Mouse (Mus musculus): ENCODE data around the gene Fancd2.

The Fancd2 gene

GRCm38 (mm10) chr6:113522310-113522709 lies 9.2 kb upstream of the Fancd2 start:
- DNase-seq (ENCODE audit: low read depth, low spot score): no peak

- DNase-seq (ENCODE audit: low read depth, low spot score): no peak
These were observed 8.1 kb upstream of the Fancd2 start for GRCm38 (mm10) chr6:113523420-113523819.

GRCm38 (mm10) chr6:113531840-113532404 lies 440 bp downstream of the Fancd2 start:
- no peak for DNase-seq (ENCODE audit: low read depth, low spot score)

- no peak for DNase-seq (ENCODE audit: low read depth, low spot score)
These were observed 3.4 kb downstream of the Fancd2 start for GRCm38 (mm10) chr6:113534886-113535285.

GRCm38 (mm10) chr6:113541610-113542009 lies 10.1 kb downstream of the Fancd2 start:
- no peak for DNase-seq (ENCODE audit: low read depth, low spot score)

GRCm38 (mm10) chr6:113543906-113544481 lies 12.5 kb downstream of the Fancd2 start:
- DNase-seq (ENCODE audit: low read depth, low spot score): no peak

GRCm38 (mm10) chr6:113559736-113560135 lies 28.3 kb downstream of the Fancd2 start:
- DNase-seq (ENCODE audit: low read depth, low spot score): peak; percentile 59

- DNase-seq (ENCODE audit: low read depth, low spot score): no peak
These were observed 33.1 kb downstream of the Fancd2 start for GRCm38 (mm10) chr6:113564557-113564956.

GRCm38 (mm10) chr6:113576044-113576443 lies 44.6 kb downstream of the Fancd2 start:
- peak; percentile 87 for DNase-seq (ENCODE audit: low read depth, low spot score)

GRCm38 (mm10) chr6:113579306-113579705 lies 47.8 kb downstream of the Fancd2 start:
- DNase-seq (ENCODE audit: low read depth, low spot score): no peak

- DNase-seq (ENCODE audit: low read depth, low spot score): no peak
These were observed 51.5 kb downstream of the Fancd2 start for GRCm38 (mm10) chr6:113583023-113583422.

GRCm38 (mm10) chr6:113585065-113585464 lies 53.6 kb downstream of the Fancd2 start:
- DNase-seq (ENCODE audit: low read depth, low spot score): peak; percentile 58

- no peak for DNase-seq (ENCODE audit: low read depth, low spot score)
These were observed 55.1 kb downstream of the Fancd2 start for GRCm38 (mm10) chr6:113586466-113587183.

GRCm38 (mm10) chr6:113592637-113593036 lies 61.2 kb downstream of the Fancd2 start:
- no peak for DNase-seq (ENCODE audit: low read depth, low spot score)

GRCm38 (mm10) chr6:113597945-113598344 lies 66.5 kb downstream of the Fancd2 start:
- no peak for DNase-seq (ENCODE audit: low read depth, low spot score)

GRCm38 (mm10) chr6:113599833-113600232 lies 68.4 kb downstream of the Fancd2 start:
- no peak for DNase-seq (ENCODE audit: low read depth, low spot score)

GRCm38 (mm10) chr6:113600543-113601139 lies 69.2 kb downstream of the Fancd2 start, which contains the start of gene Fancd2os:
TSS of gene Fancd2os (minus strand) at chr6:113600715.
- DNase-seq (ENCODE audit: low read depth, low spot score): no peak

- no peak for DNase-seq (ENCODE audit: low read depth, low spot score)
These were observed 71.3 kb downstream of the Fancd2 start for GRCm38 (mm10) chr6:113602821-113603220.

GRCm38 (mm10) chr6:113603993-113604392 lies 72.5 kb downstream of the Fancd2 start:
- no peak for DNase-seq (ENCODE audit: low read depth, low spot score)

GRCm38 (mm10) chr6:113604432-113605223 lies 73.1 kb downstream of the Fancd2 start, which contains the start of gene Brk1:
TSS of gene Brk1 (plus strand) at chr6:113604772.
- DNase-seq (ENCODE audit: low read depth, low spot score): peak; percentile 87

- DNase-seq (ENCODE audit: low read depth, low spot score): no peak
These were observed 73.7 kb downstream of the Fancd2 start for GRCm38 (mm10) chr6:113605224-113605545.

GRCm38 (mm10) chr6:113608871-113609270 lies 77.4 kb downstream of the Fancd2 start:
- DNase-seq (ENCODE audit: low read depth, low spot score): no peak
